Mouse (Mus musculus) midbrain, embryonic 16.5 days (tissue): ENCODE results near the gene Kcnh4. TPM values are rescaled to one million over a fixed set of nuclear protein-coding genes. Genes with fewer than 3 reads are reported as not detected.

Experiments used
- ATAC-seq: fragments of 200-750 bp; cut with Nextera tagmentation; 2 replicates; pipeline ENCODE4 v1.8.0; 2017; ENCODE audit warnings: moderate TSS enrichment
- H3K27ac ChIP-seq: fragments of 300-500 bp; sonication (generic); 2 replicates; pipeline ENCODE4 v1.5.1; 2014; ENCODE audit warnings: mild to moderate bottlenecking, low read length, mixed read lengths
- H3K27me3 ChIP-seq: fragments of 300-500 bp; sonication (generic); 2 replicates; pipeline ENCODE4 v1.6.1; 2014; ENCODE audit warnings: low read depth, low read length, mixed read lengths; ENCODE audit not compliant: control insufficient read depth, insufficient read depth
- H3K36me3 ChIP-seq: fragments of 300-500 bp; sonication (generic); 2 replicates; pipeline ENCODE4 v1.6.1; 2014; ENCODE audit warnings: mild to moderate bottlenecking, low read length, moderate library complexity, mixed read lengths; ENCODE audit not compliant: control insufficient read depth, insufficient read depth
- H3K4me1 ChIP-seq: fragments of 300-500 bp; sonication (generic); 2 replicates; pipeline ENCODE4 v1.6.1; 2014; ENCODE audit warnings: mild to moderate bottlenecking, low read length, mixed read lengths; ENCODE audit not compliant: control insufficient read depth, insufficient read depth
- H3K4me2 ChIP-seq: fragments of 300-500 bp; sonication (generic); 2 replicates; pipeline ENCODE4 v1.6.1; 2014; ENCODE audit warnings: mild to moderate bottlenecking, low read length, mixed read lengths
- H3K4me3 ChIP-seq: fragments of 300-500 bp; sonication (generic); 2 replicates; pipeline ENCODE4 v1.5.1; 2014; ENCODE audit warnings: low read depth, mild to moderate bottlenecking, low read length, moderate library complexity, mixed read lengths
- H3K9ac ChIP-seq: fragments of 300-500 bp; sonication (generic); 2 replicates; pipeline ENCODE4 v1.6.1; 2014; ENCODE audit warnings: low read depth, low read length, mixed read lengths
- H3K9me3 ChIP-seq: fragments of 300-500 bp; sonication (generic); replicated peaks from 2 replicates; pipeline ENCODE4 v1.6.1; 2014; ENCODE audit warnings: mild to moderate bottlenecking, low read length, mixed read lengths; ENCODE audit not compliant: control insufficient read depth, poor library complexity, severe bottlenecking
- WGBS: fragments of 180-500 bp; shearing (Covaris S2); extraction: QIAGEN DNeasy Blood & Tissue Kit; methylation state at CpG from one replicate; pipeline ENCODE4 v1.1.7; 2014; 5-methylcytosine and 5-hydroxymethylcytosine counted together
- polyA plus RNA-seq: library from polyadenylated mRNA; unstranded; fragments of >200 nt; fragmentation: Nextera tagmentation; extraction: Ambion mirVana; gene quantifications from 2 replicates; pipeline ENCODE4 v1.2.1, GENCODE M21; 2015

The Kcnh4 gene
- polyA plus RNA-seq, 1 experiment from 2014 or later: 11.4 TPM

GRCm38 (mm10) chr11:100720345-100720744, 39.4 kb downstream of the Kcnh4 start:
- H3K9ac ChIP-seq: peak overlapping the region; percentile 16; the same call in 1 of the 2 replicates
- WGBS: 74% methylated on average over 5 of the region's 5 CpGs
- H3K4me3 ChIP-seq: no peak overlapping the region
- H3K9me3 ChIP-seq: no peaks in the 10 kb centered on the region
- H3K36me3 ChIP-seq: peaks cover 21% of the 10 kb centered on the region
- peak overlapping the region; percentile 54 for H3K27ac ChIP-seq
- H3K4me2 ChIP-seq: no peak overlapping the region
- ATAC-seq: no peak
- no peaks in the 10 kb centered on the region for H3K4me1 ChIP-seq
- H3K27me3 ChIP-seq: no peaks in the 10 kb centered on the region

GRCm38 (mm10) chr11:100719893-100720292, 39.8 kb downstream of the Kcnh4 start:
- 88% methylated on average over 11 of the region's 11 CpGs for WGBS
- no peak overlapping the region for H3K4me3 ChIP-seq
- peak overlapping the region; percentile 54; the same call in 1 of the 2 replicates for H3K27ac ChIP-seq
- H3K4me2 ChIP-seq: no peak overlapping the region
- no peak for ATAC-seq
- peaks cover 21% of the 10 kb centered on the region for H3K36me3 ChIP-seq
- H3K27me3 ChIP-seq: no peaks in the 10 kb centered on the region
- no peaks in the 10 kb centered on the region for H3K9me3 ChIP-seq
- no peak overlapping the region for H3K9ac ChIP-seq
- no peaks in the 10 kb centered on the region for H3K4me1 ChIP-seq

- 80% methylated on average over 3 of the region's 3 CpGs for WGBS
- peaks cover 21% of the 10 kb centered on the region for H3K36me3 ChIP-seq
Observed at GRCm38 (mm10) chr11:100719312-100719711, 40.4 kb downstream of the Kcnh4 start.

GRCm38 (mm10) chr11:100718866-100719265, 40.9 kb downstream of the Kcnh4 start:
- WGBS: 95% methylated on average over 4 of the region's 4 CpGs
- H3K27me3 ChIP-seq: no peaks in the 10 kb centered on the region; the same call in 1 of the 2 replicates
- no peaks in the 10 kb centered on the region for H3K9me3 ChIP-seq
- ATAC-seq: no peak
- H3K4me1 ChIP-seq: peaks cover 3% of the 10 kb centered on the region; the same call in 1 of the 2 replicates
- H3K27ac ChIP-seq: no peak overlapping the region
- no peak overlapping the region for H3K4me2 ChIP-seq
- H3K4me3 ChIP-seq: no peak overlapping the region
- H3K36me3 ChIP-seq: peaks cover 21% of the 10 kb centered on the region
- H3K9ac ChIP-seq: no peak overlapping the region

More at GRCm38 (mm10) chr11:100719312-100719711, 40.4 kb downstream of the Kcnh4 start:
- no peak for ATAC-seq
- Histone ChIP-seq H3K9me3 (no peaks in the 10 kb centered on the region), H3K27ac (no peak overlapping the region), H3K27me3 (no peaks in the 10 kb centered on the region), H3K4me1 (no peaks in the 10 kb centered on the region), H3K4me2 (no peak overlapping the region), H3K4me3 (no peak overlapping the region), H3K9ac (no peak overlapping the region)

GRCm38 (mm10) chr11:100718462-100718861, 41.3 kb downstream of the Kcnh4 start:
- WGBS: 86% methylated on average over 7 of the region's 7 CpGs
- Histone ChIP-seq H3K27me3 (no peaks in the 10 kb centered on the region; the same call in 1 of the 2 replicates), H3K27ac (no peak overlapping the region), H3K9ac (no peak overlapping the region), H3K4me2 (no peak overlapping the region), H3K4me3 (no peak overlapping the region), H3K36me3 (peaks cover 21% of the 10 kb centered on the region), H3K9me3 (no peaks in the 10 kb centered on the region), H3K4me1 (peaks cover 7% of the 10 kb centered on the region; the same call in 1 of the 2 replicates)
- no peak for ATAC-seq

GRCm38 (mm10) chr11:100716649-100717048, 43.1 kb downstream of the Kcnh4 start:
- no peak overlapping the region for H3K4me3 ChIP-seq
- no peak overlapping the region for H3K27ac ChIP-seq
- peaks cover 21% of the 10 kb centered on the region for H3K36me3 ChIP-seq
- no peak overlapping the region for H3K4me2 ChIP-seq
- peaks cover 14% of the 10 kb centered on the region for H3K4me1 ChIP-seq
- 92% methylated on average over 3 of the region's 3 CpGs for WGBS
- H3K9me3 ChIP-seq: no peaks in the 10 kb centered on the region
- H3K27me3 ChIP-seq: no peaks in the 10 kb centered on the region; the same call in 1 of the 2 replicates
- ATAC-seq: no peak
- H3K9ac ChIP-seq: no peak overlapping the region

- no peak overlapping the region for H3K4me3 ChIP-seq
- peak; percentile 8; the same call in 1 of the 2 replicates for ATAC-seq
- no peak overlapping the region for H3K27ac ChIP-seq
- H3K4me2 ChIP-seq: no peak overlapping the region
- H3K9me3 ChIP-seq: no peaks in the 10 kb centered on the region
- no peaks in the 10 kb centered on the region; the same call in 1 of the 2 replicates for H3K27me3 ChIP-seq
- peaks cover 21% of the 10 kb centered on the region for H3K36me3 ChIP-seq
- 74% methylated on average over 6 of the region's 6 CpGs for WGBS
- peaks cover 23% of the 10 kb centered on the region for H3K4me1 ChIP-seq
- no peak overlapping the region for H3K9ac ChIP-seq
Observed at GRCm38 (mm10) chr11:100714948-100715347, 44.8 kb downstream of the Kcnh4 start.

GRCm38 (mm10) chr11:100714534-100714915, 45.2 kb downstream of the Kcnh4 start:
- peak; percentile 8 for ATAC-seq
- Histone ChIP-seq H3K9me3 (no peaks in the 10 kb centered on the region), H3K4me1 (peaks cover 23% of the 10 kb centered on the region), H3K27ac (no peak overlapping the region), H3K27me3 (no peaks in the 10 kb centered on the region; the same call in 1 of the 2 replicates), H3K4me2 (0 out of 2 replicates have a peak overlapping the region, but pooled peaks have one; percentile 19), H3K4me3 (no peak overlapping the region), H3K36me3 (peaks cover 21% of the 10 kb centered on the region), H3K9ac (no peak overlapping the region)
- WGBS: 46% methylated on average over 6 of the region's 6 CpGs

- H3K27me3 ChIP-seq: no peaks in the 10 kb centered on the region; the same call in 1 of the 2 replicates
- H3K4me3 ChIP-seq: no peak within 1 kb of the TSS
- no peak for ATAC-seq
- 11% methylated on average over 38 of the region's 38 CpGs for WGBS
- H3K4me2 ChIP-seq: peak within 1 kb of the TSS; percentile 19; the same call in 1 of the 2 replicates
- H3K9me3 ChIP-seq: no peaks in the 10 kb centered on the region
- H3K4me1 ChIP-seq: peaks cover 23% of the 10 kb centered on the region
- no peak within 1 kb of the TSS for H3K27ac ChIP-seq
- peak within 1 kb of the TSS; percentile 27 for H3K9ac ChIP-seq
- H3K36me3 ChIP-seq: peaks cover 22% of the 10 kb centered on the region
Observed at GRCm38 (mm10) chr11:100713735-100714533, 45.8 kb downstream of the Kcnh4 start, which contains the start of gene Hspb9. TSS of gene Hspb9 (plus strand) at chr11:100713850.
